Mouse (Mus musculus): ENCODE measurements around the gene Cfap58. TPM values are rescaled to one million over a fixed set of nuclear protein-coding genes. Genes with fewer than 3 reads are reported as not detected.
A peak's percentile ranks its signal among the peaks of the same experiment; 100 is the strongest.

The Cfap58 gene
- polyA plus RNA-seq, 1 experiment from 2014 or later: 0.04 TPM

- no peak for DNase-seq (ENCODE audit: low spot score)
- no peak overlapping the region for H3K27ac ChIP-seq (ENCODE audit: low read depth, low read length)
- WGBS: 74% methylated on average over 13 of the region's 13 CpGs
- H3K9ac ChIP-seq (ENCODE audit: low read depth, low read length): no peak overlapping the region
- no peak overlapping the region for H3K4me3 ChIP-seq (ENCODE audit: low read depth, low read length)
- peaks cover 1% of the 10 kb centered on the region; the same call in 1 of the 2 replicates for H3K36me3 ChIP-seq (ENCODE audit: control insufficient read depth, insufficient read depth, low read length)
- H3K27me3 ChIP-seq (replicated peaks; ENCODE audit: control insufficient read depth, insufficient read depth, low read length): no peaks in the 10 kb centered on the region
- H3K4me2 ChIP-seq: no peak overlapping the region
- no peaks in the 10 kb centered on the region for H3K9me3 ChIP-seq (ENCODE audit: control insufficient read depth, low read length)
- no peak for ATAC-seq (replicated peaks; ENCODE audit: low FRiP score)
- H3K4me1 ChIP-seq (replicated peaks; ENCODE audit: control insufficient read depth, insufficient read depth, low read length): peaks cover 18% of the 10 kb centered on the region
Measured at GRCm38 (mm10) chr19:47902316-47903201, 34.9 kb upstream of the Cfap58 start.

DNA sequence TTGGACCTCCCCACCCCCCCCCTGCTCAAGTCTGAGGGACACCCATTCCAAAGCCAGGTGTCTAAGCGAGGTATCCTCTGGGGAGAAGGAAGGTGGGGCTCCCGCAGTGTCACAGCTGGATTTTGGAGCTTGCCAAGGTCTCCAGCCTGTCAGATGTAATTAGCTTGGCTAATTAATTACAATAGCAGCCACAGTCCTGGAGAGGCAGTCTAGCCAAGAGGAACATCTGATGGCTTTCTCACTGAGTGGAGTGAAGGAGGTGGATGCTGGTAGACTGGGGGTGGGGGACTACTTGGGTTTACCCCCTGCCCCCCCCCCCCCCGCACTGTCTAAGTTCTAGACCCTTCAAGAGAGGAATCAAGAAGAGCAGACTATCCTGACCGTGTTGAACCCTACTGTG lies 33.8 kb upstream of the Cfap58 start:
- H3K4me3 ChIP-seq (ENCODE audit: low read depth, low read length): no peak overlapping the region
- DNase-seq (ENCODE audit: low spot score) (no peak), ATAC-seq (replicated peaks; ENCODE audit: low FRiP score) (no peak)
- H3K27ac ChIP-seq (ENCODE audit: low read depth, low read length): no peak overlapping the region
- H3K9ac ChIP-seq (ENCODE audit: low read depth, low read length): no peak overlapping the region
- no peak overlapping the region for H3K4me2 ChIP-seq
- H3K27me3 ChIP-seq (replicated peaks; ENCODE audit: control insufficient read depth, insufficient read depth, low read length): no peaks in the 10 kb centered on the region
- no peaks in the 10 kb centered on the region for H3K9me3 ChIP-seq (ENCODE audit: control insufficient read depth, low read length)
- no peaks in the 10 kb centered on the region; the same call in 1 of the 2 replicates for H3K36me3 ChIP-seq (ENCODE audit: control insufficient read depth, insufficient read depth, low read length)
- peaks cover 13% of the 10 kb centered on the region for H3K4me1 ChIP-seq (replicated peaks; ENCODE audit: control insufficient read depth, insufficient read depth, low read length)
- 77% methylated on average over 4 of the region's 4 CpGs for WGBS

GRCm38 (mm10) chr19:47905081-47905480 lies 32.4 kb upstream of the Cfap58 start:
- no peak overlapping the region for H3K9ac ChIP-seq (ENCODE audit: low read depth, low read length)
- peaks cover 19% of the 10 kb centered on the region for H3K4me1 ChIP-seq (replicated peaks; ENCODE audit: control insufficient read depth, insufficient read depth, low read length)

GRCm38 (mm10) chr19:47905603-47906002 lies 31.9 kb upstream of the Cfap58 start:
- no peak for DNase-seq (ENCODE audit: low spot score)
- no peak overlapping the region for H3K9ac ChIP-seq (ENCODE audit: low read depth, low read length)
- H3K9me3 ChIP-seq (ENCODE audit: control insufficient read depth, low read length): no peaks in the 10 kb centered on the region
- ATAC-seq (replicated peaks; ENCODE audit: low FRiP score): no peak
- 77% methylated on average over 5 of the region's 5 CpGs for WGBS
- no peak overlapping the region for H3K4me3 ChIP-seq (ENCODE audit: low read depth, low read length)
- no peaks in the 10 kb centered on the region for H3K27me3 ChIP-seq (replicated peaks; ENCODE audit: control insufficient read depth, insufficient read depth, low read length)
- H3K27ac ChIP-seq (ENCODE audit: low read depth, low read length): no peak overlapping the region
- H3K4me2 ChIP-seq: no peak overlapping the region
- H3K4me1 ChIP-seq (replicated peaks; ENCODE audit: control insufficient read depth, insufficient read depth, low read length): peaks cover 24% of the 10 kb centered on the region
- no peaks in the 10 kb centered on the region; the same call in 1 of the 2 replicates for H3K36me3 ChIP-seq (ENCODE audit: control insufficient read depth, insufficient read depth, low read length)

More at GRCm38 (mm10) chr19:47905081-47905480, 32.4 kb upstream of the Cfap58 start:
- H3K36me3 ChIP-seq (ENCODE audit: control insufficient read depth, insufficient read depth, low read length): no peaks in the 10 kb centered on the region; the same call in 1 of the 2 replicates
- no peak overlapping the region for H3K4me2 ChIP-seq
- no peak overlapping the region; the same call in 1 of the 2 replicates for H3K27ac ChIP-seq (ENCODE audit: low read depth, low read length)
- no peaks in the 10 kb centered on the region for H3K9me3 ChIP-seq (ENCODE audit: control insufficient read depth, low read length)
- H3K27me3 ChIP-seq (replicated peaks; ENCODE audit: control insufficient read depth, insufficient read depth, low read length): no peaks in the 10 kb centered on the region
- no peak for ATAC-seq (replicated peaks; ENCODE audit: low FRiP score)
- DNase-seq (ENCODE audit: low spot score): no peak
- 65% methylated on average over 4 of the region's 4 CpGs for WGBS
- H3K4me3 ChIP-seq (ENCODE audit: low read depth, low read length): no peak overlapping the region

- H3K36me3 ChIP-seq (ENCODE audit: control insufficient read depth, insufficient read depth, low read length): no peaks in the 10 kb centered on the region; the same call in 1 of the 2 replicates
- no peak overlapping the region for H3K4me3 ChIP-seq (ENCODE audit: low read depth, low read length)
- H3K27me3 ChIP-seq (replicated peaks; ENCODE audit: control insufficient read depth, insufficient read depth, low read length): no peaks in the 10 kb centered on the region
- H3K27ac ChIP-seq (ENCODE audit: low read depth, low read length): peak overlapping the region; percentile 19; the same call in 1 of the 2 replicates
- ATAC-seq (replicated peaks; ENCODE audit: low FRiP score): no peak
- H3K4me1 ChIP-seq (replicated peaks; ENCODE audit: control insufficient read depth, insufficient read depth, low read length): peaks cover 25% of the 10 kb centered on the region
- no peaks in the 10 kb centered on the region for H3K9me3 ChIP-seq (ENCODE audit: control insufficient read depth, low read length)
- WGBS: 89% methylated on average over 9 of the region's 9 CpGs
- no peak overlapping the region for H3K9ac ChIP-seq (ENCODE audit: low read depth, low read length)
- DNase-seq (ENCODE audit: low spot score): no peak
- H3K4me2 ChIP-seq: no peak overlapping the region
Measured at GRCm38 (mm10) chr19:47907596-47907995, 29.9 kb upstream of the Cfap58 start.

DNA sequence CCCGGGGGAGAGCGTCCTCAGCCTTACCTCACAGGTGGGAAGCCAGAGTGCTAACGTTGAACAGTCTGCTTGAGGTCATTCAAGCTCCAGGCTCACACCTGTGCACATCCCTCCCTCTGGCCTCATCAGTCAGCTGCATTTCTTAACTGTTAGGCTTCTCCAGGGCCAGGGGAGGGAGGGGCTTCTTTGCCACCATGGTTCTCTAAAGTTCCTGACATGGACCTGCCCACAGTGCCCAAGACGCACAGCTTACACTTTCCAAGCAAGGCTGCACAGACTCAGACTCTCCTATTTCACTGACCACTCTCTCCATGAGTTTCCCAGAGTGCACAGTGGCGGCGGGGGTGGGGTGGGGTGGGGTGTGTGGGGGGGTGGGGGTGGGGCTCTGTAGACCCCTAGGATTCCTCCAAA lies 28.5 kb upstream of the Cfap58 start:
- Histone ChIP-seq H3K9ac (ENCODE audit: low read depth, low read length) (no peak overlapping the region), H3K4me2 (peak overlapping the region; percentile 27), H3K27me3 (replicated peaks; ENCODE audit: control insufficient read depth, insufficient read depth, low read length) (no peaks in the 10 kb centered on the region), H3K9me3 (ENCODE audit: control insufficient read depth, low read length) (no peaks in the 10 kb centered on the region), H3K36me3 (ENCODE audit: control insufficient read depth, insufficient read depth, low read length) (no peaks in the 10 kb centered on the region; the same call in none of the 2 replicates), H3K4me3 (ENCODE audit: low read depth, low read length) (no peak overlapping the region), H3K27ac (ENCODE audit: low read depth, low read length) (no peak overlapping the region), H3K4me1 (replicated peaks; ENCODE audit: control insufficient read depth, insufficient read depth, low read length) (peaks cover 23% of the 10 kb centered on the region)
- DNase-seq (ENCODE audit: low spot score): no peak
- WGBS: 51% methylated on average over 6 of the region's 6 CpGs
- ATAC-seq (replicated peaks; ENCODE audit: low FRiP score): no peak

GRCm38 (mm10) chr19:47909387-47910116 lies 27.9 kb upstream of the Cfap58 start:
- WGBS: 20% methylated on average over 10 of the region's 10 CpGs
- peak overlapping the region; percentile 51 for H3K4me2 ChIP-seq
- peaks cover 23% of the 10 kb centered on the region for H3K4me1 ChIP-seq (replicated peaks; ENCODE audit: control insufficient read depth, insufficient read depth, low read length)
- 0 out of 2 replicates have a peak, but pooled peaks have one; percentile 26 for ATAC-seq (replicated peaks; ENCODE audit: low FRiP score)
- no peak for DNase-seq (ENCODE audit: low spot score)
- H3K9ac ChIP-seq (ENCODE audit: low read depth, low read length): no peak overlapping the region
- no peak overlapping the region for H3K27ac ChIP-seq (ENCODE audit: low read depth, low read length)
- no peaks in the 10 kb centered on the region for H3K27me3 ChIP-seq (replicated peaks; ENCODE audit: control insufficient read depth, insufficient read depth, low read length)
- peak overlapping the region; percentile 20; the same call in 1 of the 2 replicates for H3K4me3 ChIP-seq (ENCODE audit: low read depth, low read length)
- H3K9me3 ChIP-seq (ENCODE audit: control insufficient read depth, low read length): no peaks in the 10 kb centered on the region
- no peaks in the 10 kb centered on the region; the same call in none of the 2 replicates for H3K36me3 ChIP-seq (ENCODE audit: control insufficient read depth, insufficient read depth, low read length)

GRCm38 (mm10) chr19:47910117-47910618 lies 27.3 kb upstream of the Cfap58 start:
- 23% methylated on average over 4 of the region's 4 CpGs for WGBS
- peak overlapping the region; percentile 51 for H3K4me2 ChIP-seq
- no peak overlapping the region for H3K9ac ChIP-seq (ENCODE audit: low read depth, low read length)
- DNase-seq (ENCODE audit: low spot score) (no peak), ATAC-seq (replicated peaks; ENCODE audit: low FRiP score) (peak; percentile 49; the same call in 1 of the 2 replicates)
- no peaks in the 10 kb centered on the region; the same call in 1 of the 2 replicates for H3K36me3 ChIP-seq (ENCODE audit: control insufficient read depth, insufficient read depth, low read length)
- H3K27ac ChIP-seq (ENCODE audit: low read depth, low read length): no peak overlapping the region
- no peaks in the 10 kb centered on the region for H3K27me3 ChIP-seq (replicated peaks; ENCODE audit: control insufficient read depth, insufficient read depth, low read length)
- H3K4me1 ChIP-seq (replicated peaks; ENCODE audit: control insufficient read depth, insufficient read depth, low read length): peaks cover 23% of the 10 kb centered on the region
- no peak overlapping the region for H3K4me3 ChIP-seq (ENCODE audit: low read depth, low read length)
- no peaks in the 10 kb centered on the region for H3K9me3 ChIP-seq (ENCODE audit: control insufficient read depth, low read length)
